Mouse (Mus musculus) heart, embryonic 10.5 days (tissue): ENCODE results near the gene Ddx56. TPM values are rescaled to one million over a fixed set of nuclear protein-coding genes. Genes with fewer than 3 reads are reported as not detected.

Experiments used
- polyA plus RNA-seq: library from polyadenylated mRNA; unstranded; fragments of >200 nt; fragmentation: Nextera tagmentation; extraction: Ambion mirVana; gene quantifications from 2 replicates; pipeline ENCODE4 v1.2.1, GENCODE M21; 2016

The Ddx56 gene
- polyA plus RNA-seq, 1 experiment from 2014 or later = 111 TPM

Other genes starting within 250 kb of the Ddx56 start
- gene Camk2b, start 201.4 kb downstream of the Ddx56 start, polyA plus RNA-seq = 1.8 and 2.3 TPM in 2 replicates
- 0.14 and 0.43 TPM in 2 replicates for gene A730071L15Rik, start 67.7 kb downstream of the Ddx56 start, polyA plus RNA-seq
- gene Nudcd3, start 67.4 kb downstream of the Ddx56 start, polyA plus RNA-seq = 37.1 and 37.4 TPM in 2 replicates
- gene Npc1l1, start 37.6 kb downstream of the Ddx56 start, polyA plus RNA-seq = 0.06 TPM in 1 of 2 replicates, not detected in the other
- gene Tmed4, start 7.1 kb upstream of the Ddx56 start, polyA plus RNA-seq = 85.6 and 101 TPM in 2 replicates
- gene Ogdh, start 23.9 kb upstream of the Ddx56 start, polyA plus RNA-seq = 187 and 299 TPM in 2 replicates
- gene Zmiz2, start 121.3 kb upstream of the Ddx56 start, polyA plus RNA-seq = 8.1 and 10.2 TPM in 2 replicates
- 4,882 and 5,148 TPM in 2 replicates for gene Ppia, start 147.7 kb upstream of the Ddx56 start, polyA plus RNA-seq
- gene H2afv, start 176.7 kb upstream of the Ddx56 start, polyA plus RNA-seq = 303 and 415 TPM in 2 replicates
- 21.0 and 24.4 TPM in 2 replicates for gene Purb, start 208.1 kb upstream of the Ddx56 start, polyA plus RNA-seq